Mouse (Mus musculus): Measurements from ENCODE around the gene Cma1. TPM values are rescaled to one million over a fixed set of nuclear protein-coding genes. Genes with fewer than 3 reads are reported as not detected.
A peak's percentile ranks its signal among the peaks of the same experiment; 100 is the strongest.
"Not testable (repeated sequence)": the region's sequence is repeated elsewhere in the genome, so short reads cannot be mapped to it uniquely, and the experiment has no call there.

Cma1 gene
- polyA plus RNA-seq (2015; fragmentation: Nextera tagmentation; extraction: Ambion mirVana): 0.67 TPM in 2 replicates

DNA sequence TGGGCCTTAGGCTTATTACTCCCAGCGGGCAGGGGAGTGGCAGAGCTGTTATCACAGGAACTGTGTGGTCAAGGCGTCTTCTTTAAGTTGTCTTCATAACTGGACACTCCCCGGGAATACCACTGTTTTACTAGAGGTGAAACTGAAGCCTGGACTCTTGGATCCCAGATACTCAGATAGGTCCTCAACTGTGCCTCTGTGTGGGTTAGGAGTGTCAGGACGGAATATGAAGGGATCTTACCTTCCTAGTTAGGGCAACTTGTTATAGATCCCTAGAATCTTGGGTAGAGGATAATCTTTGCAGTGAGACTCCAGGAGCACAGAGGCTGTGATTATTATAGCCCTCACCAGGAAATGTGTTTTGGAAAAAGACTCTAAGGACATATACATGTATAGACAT is at the start of gene Cma1:
Gene Cma1 (minus strand): TSS at position 101 of the 400 bp plus-strand sequence.
- Histone ChIP-seq H3K9me3 (replicated peaks; ENCODE audit: control insufficient read depth, low read length) (no peaks in the 10 kb centered on the region), H3K27ac (ENCODE audit: low read length) (no peak within 1 kb of the TSS), H3K36me3 (ENCODE audit: control insufficient read depth, insufficient read depth) (no peaks in the 10 kb centered on the region), H3K4me1 (ENCODE audit: control insufficient read depth, low read depth, low read length) (no peaks in the 10 kb centered on the region; the same call in 1 of the 2 replicates), H3K4me3 (ENCODE audit: low read depth, low read length) (no peak within 1 kb of the TSS), H3K4me2 (ENCODE audit: low read depth, low read length) (no peak within 1 kb of the TSS), H3K9ac (ENCODE audit: low read depth, low read length) (no peak within 1 kb of the TSS), H3K27me3 (ENCODE audit: control insufficient read depth, insufficient read depth, low read depth, low read length) (no peaks in the 10 kb centered on the region)
- ATAC-seq (ENCODE audit: low read depth): no peak
- 34% methylated on average over 4 of the region's 4 CpGs for WGBS (ENCODE audit: insufficient replicate concordance)

- not testable (repeated sequence) for H3K27ac ChIP-seq (ENCODE audit: low read length); H3K9me3 ChIP-seq (replicated peaks; ENCODE audit: control insufficient read depth, low read length); H3K4me3 ChIP-seq (ENCODE audit: low read depth, low read length); H3K9ac ChIP-seq (ENCODE audit: low read depth, low read length); H3K36me3 ChIP-seq (ENCODE audit: control insufficient read depth, insufficient read depth); H3K27me3 ChIP-seq (ENCODE audit: control insufficient read depth, insufficient read depth, low read depth, low read length); H3K4me2 ChIP-seq (ENCODE audit: low read depth, low read length); H3K4me1 ChIP-seq (ENCODE audit: control insufficient read depth, low read depth, low read length)
- peak; percentile 84 for ATAC-seq (ENCODE audit: low read depth)
- WGBS (ENCODE audit: insufficient replicate concordance): 21% methylated on average over 1 of the region's 3 CpGs
Observed at GRCm38 (mm10) chr14:55987464-55987863, 43.0 kb upstream of the Cma1 start.

GRCm38 (mm10) chr14:55963900-55964299 is 19.4 kb upstream of the Cma1 start:
- ATAC-seq (ENCODE audit: low read depth): not testable (repeated sequence)

DNA sequence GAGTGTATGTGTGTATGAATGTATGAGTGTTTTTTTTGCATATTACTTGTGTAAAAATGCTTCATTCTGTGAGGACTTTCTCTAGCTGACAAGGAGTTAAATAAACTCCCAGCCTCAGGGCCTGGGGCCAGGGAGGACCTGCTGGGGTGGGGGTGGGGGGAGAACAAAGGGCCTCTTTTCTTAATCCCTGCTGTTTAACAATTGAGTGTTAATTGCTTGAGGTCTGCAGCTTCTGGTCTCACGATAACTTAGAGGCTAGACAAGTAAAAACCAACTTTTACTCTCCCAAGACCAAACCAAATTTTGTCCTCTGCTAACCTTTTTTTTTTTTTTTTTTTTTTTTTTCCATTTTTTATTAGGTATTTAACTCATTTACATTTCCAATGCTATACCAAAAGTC is 18.8 kb upstream of the Cma1 start:
- Histone ChIP-seq H3K9me3 (replicated peaks; ENCODE audit: control insufficient read depth, low read length) (no peaks in the 10 kb centered on the region), H3K27me3 (ENCODE audit: control insufficient read depth, insufficient read depth, low read depth, low read length) (no peaks in the 10 kb centered on the region), H3K36me3 (ENCODE audit: control insufficient read depth, insufficient read depth) (no peaks in the 10 kb centered on the region), H3K4me1 (ENCODE audit: control insufficient read depth, low read depth, low read length) (no peaks in the 10 kb centered on the region), H3K4me3 (ENCODE audit: low read depth, low read length) (no peak overlapping the region), H3K9ac (ENCODE audit: low read depth, low read length) (no peak overlapping the region), H3K4me2 (ENCODE audit: low read depth, low read length) (no peak overlapping the region), H3K27ac (ENCODE audit: low read length) (no peak overlapping the region)
- WGBS (ENCODE audit: insufficient replicate concordance): 55% methylated on average over 1 of the region's 1 CpGs
- no peak for ATAC-seq (ENCODE audit: low read depth)

More at GRCm38 (mm10) chr14:55963900-55964299, 19.4 kb upstream of the Cma1 start:
- not testable (repeated sequence) for H3K4me2 ChIP-seq (ENCODE audit: low read depth, low read length); H3K9ac ChIP-seq (ENCODE audit: low read depth, low read length); H3K4me3 ChIP-seq (ENCODE audit: low read depth, low read length); H3K9me3 ChIP-seq (replicated peaks; ENCODE audit: control insufficient read depth, low read length); H3K36me3 ChIP-seq (ENCODE audit: control insufficient read depth, insufficient read depth); H3K4me1 ChIP-seq (ENCODE audit: control insufficient read depth, low read depth, low read length); H3K27ac ChIP-seq (ENCODE audit: low read length); H3K27me3 ChIP-seq (ENCODE audit: control insufficient read depth, insufficient read depth, low read depth, low read length)
- whole genome bisulfite sequencing (ENCODE audit: insufficient replicate concordance): 48% methylated on average over 2 of the region's 2 CpGs

- ATAC-seq (ENCODE audit: low read depth): no peak
- no peaks in the 10 kb centered on the region for H3K27me3 ChIP-seq (ENCODE audit: control insufficient read depth, insufficient read depth, low read depth, low read length)
- H3K36me3 ChIP-seq (ENCODE audit: control insufficient read depth, insufficient read depth): no peaks in the 10 kb centered on the region
- H3K9ac ChIP-seq (ENCODE audit: low read depth, low read length): no peak within 1 kb of the TSS
- H3K4me3 ChIP-seq (ENCODE audit: low read depth, low read length): no peak within 1 kb of the TSS
- H3K9me3 ChIP-seq (replicated peaks; ENCODE audit: control insufficient read depth, low read length): no peaks in the 10 kb centered on the region
- no peak within 1 kb of the TSS for H3K4me2 ChIP-seq (ENCODE audit: low read depth, low read length)
- no peak within 1 kb of the TSS for H3K27ac ChIP-seq (ENCODE audit: low read length)
- H3K4me1 ChIP-seq (ENCODE audit: control insufficient read depth, low read depth, low read length): no peaks in the 10 kb centered on the region; the same call in 1 of the 2 replicates
- WGBS (ENCODE audit: insufficient replicate concordance): 53% methylated on average over 6 of the region's 6 CpGs
Observed at GRCm38 (mm10) chr14:55950346-55951030, 6.0 kb upstream of the Cma1 start, which contains the start of gene Cma2. TSS of gene Cma2 (plus strand) at chr14:55950980.

- H3K9ac ChIP-seq (ENCODE audit: low read depth, low read length): no peak overlapping the region
- H3K36me3 ChIP-seq (ENCODE audit: control insufficient read depth, insufficient read depth): no peaks in the 10 kb centered on the region
- no peak overlapping the region for H3K27ac ChIP-seq (ENCODE audit: low read length)
- no peaks in the 10 kb centered on the region for H3K27me3 ChIP-seq (ENCODE audit: control insufficient read depth, insufficient read depth, low read depth, low read length)
- no peaks in the 10 kb centered on the region for H3K9me3 ChIP-seq (replicated peaks; ENCODE audit: control insufficient read depth, low read length)
- 18% methylated on average over 2 of the region's 2 CpGs for WGBS (ENCODE audit: insufficient replicate concordance)
- no peak for ATAC-seq (ENCODE audit: low read depth)
- H3K4me1 ChIP-seq (ENCODE audit: control insufficient read depth, low read depth, low read length): no peaks in the 10 kb centered on the region; the same call in 1 of the 2 replicates
- no peak overlapping the region for H3K4me3 ChIP-seq (ENCODE audit: low read depth, low read length)
- no peak overlapping the region for H3K4me2 ChIP-seq (ENCODE audit: low read depth, low read length)
Observed at GRCm38 (mm10) chr14:55946269-55946969, 1.9 kb upstream of the Cma1 start.

DNA sequence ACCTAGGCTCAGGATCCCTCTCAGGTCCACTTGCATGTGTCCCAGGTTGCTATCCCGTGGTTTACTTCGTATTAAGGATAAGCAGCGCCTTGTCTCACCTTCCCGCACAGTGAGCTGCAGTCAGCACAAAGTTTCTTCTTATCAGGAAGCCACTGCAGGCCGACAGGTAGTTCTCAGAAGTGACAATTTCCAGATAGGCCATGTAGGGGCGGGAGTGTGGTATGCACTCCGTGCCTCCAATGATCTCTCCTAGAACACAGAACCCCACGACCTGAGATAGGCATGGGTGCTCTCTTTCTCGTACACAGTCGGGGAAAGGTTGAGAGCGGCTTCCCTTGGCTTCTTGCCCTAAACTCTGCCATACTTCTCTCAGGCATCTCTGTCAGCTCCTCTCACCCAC is 874 bp downstream of the Cma1 start:
- Histone ChIP-seq H3K4me1 (ENCODE audit: control insufficient read depth, low read depth, low read length) (no peaks in the 10 kb centered on the region; the same call in 1 of the 2 replicates), H3K9ac (ENCODE audit: low read depth, low read length) (no peak overlapping the region), H3K4me2 (ENCODE audit: low read depth, low read length) (no peak overlapping the region), H3K9me3 (replicated peaks; ENCODE audit: control insufficient read depth, low read length) (no peaks in the 10 kb centered on the region), H3K36me3 (ENCODE audit: control insufficient read depth, insufficient read depth) (no peaks in the 10 kb centered on the region), H3K27me3 (ENCODE audit: control insufficient read depth, insufficient read depth, low read depth, low read length) (no peaks in the 10 kb centered on the region), H3K4me3 (ENCODE audit: low read depth, low read length) (no peak overlapping the region), H3K27ac (ENCODE audit: low read length) (no peak overlapping the region)
- WGBS (ENCODE audit: insufficient replicate concordance): 33% methylated on average over 11 of the region's 11 CpGs
- ATAC-seq (ENCODE audit: low read depth): peak; percentile 66

DNA sequence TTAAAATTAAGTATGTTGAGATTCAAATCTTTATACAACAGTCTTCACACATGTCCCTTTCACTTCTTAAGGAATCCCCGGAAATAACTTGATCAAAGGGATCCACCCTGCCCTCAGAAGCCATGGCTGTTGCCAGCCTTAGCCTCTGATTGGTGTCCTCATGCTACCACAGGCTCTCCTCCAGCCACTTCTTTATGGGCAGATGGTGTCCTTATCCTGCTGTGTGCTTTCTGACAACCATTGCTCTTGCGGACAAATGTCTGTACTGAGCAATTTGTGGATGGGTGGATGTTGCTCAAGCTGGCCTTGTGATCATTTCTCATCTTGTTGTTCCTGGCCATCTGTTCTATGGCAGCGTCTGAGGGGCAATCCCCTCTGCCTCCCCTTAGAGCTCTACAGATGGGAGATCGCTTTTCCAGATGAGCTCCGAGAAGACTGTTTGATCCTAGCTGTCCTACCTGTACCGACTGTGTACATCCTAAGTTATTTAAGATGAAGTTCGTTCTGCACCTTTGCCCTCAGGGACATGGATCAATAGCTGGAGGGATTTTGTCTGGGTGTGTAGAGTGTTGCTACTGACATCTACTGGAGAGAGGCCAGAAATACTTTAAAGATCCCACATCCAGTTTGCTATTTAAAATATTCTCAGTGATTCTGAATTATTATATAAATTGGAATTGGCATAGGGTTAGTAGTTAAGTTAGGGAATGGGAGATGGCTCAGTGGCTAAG is 4.2 kb downstream of the Cma1 start:
- no peak for ATAC-seq (ENCODE audit: low read depth)
- no peaks in the 10 kb centered on the region for H3K27me3 ChIP-seq (ENCODE audit: control insufficient read depth, insufficient read depth, low read depth, low read length)
- no peak overlapping the region for H3K4me3 ChIP-seq (ENCODE audit: low read depth, low read length)
- H3K36me3 ChIP-seq (ENCODE audit: control insufficient read depth, insufficient read depth): no peaks in the 10 kb centered on the region
- no peak overlapping the region for H3K4me2 ChIP-seq (ENCODE audit: low read depth, low read length)
- H3K9ac ChIP-seq (ENCODE audit: low read depth, low read length): no peak overlapping the region
- H3K4me1 ChIP-seq (ENCODE audit: control insufficient read depth, low read depth, low read length): no peaks in the 10 kb centered on the region; the same call in 1 of the 2 replicates
- H3K9me3 ChIP-seq (replicated peaks; ENCODE audit: control insufficient read depth, low read length): no peaks in the 10 kb centered on the region
- H3K27ac ChIP-seq (ENCODE audit: low read length): no peak overlapping the region
- 33% methylated on average over 7 of the region's 7 CpGs for WGBS (ENCODE audit: insufficient replicate concordance)
